Mouse (Mus musculus) heart, postnatal 0 days (tissue): ENCODE measurements around the gene Rbm3. TPM values are rescaled to one million over a fixed set of nuclear protein-coding genes. Genes with fewer than 3 reads are reported as not detected.

Experiments
- ATAC-seq: fragments of 200-750 bp; cut with Nextera tagmentation; 2 replicates; pipeline ENCODE4 v1.8.0; 2017; ENCODE audit warnings: low read depth, moderate number of reproducible peaks, moderate library complexity; ENCODE audit not compliant: insufficient read depth
- DNase-seq: peaks from one replicate; pipeline ENCODE4 v3.0.0-alpha.2; 2016; ENCODE audit warnings: low spot score
- H3K27ac ChIP-seq: fragments of 300-500 bp; sonication (generic); 2 replicates; pipeline ENCODE4 v1.5.1; 2014; ENCODE audit warnings: low read depth, mild to moderate bottlenecking
- H3K27me3 ChIP-seq: fragments of 300-500 bp; sonication (generic); 2 replicates; pipeline ENCODE4 v1.6.1; 2014; ENCODE audit warnings: low read length, mixed read lengths; ENCODE audit not compliant: control insufficient read depth, insufficient read depth
- H3K36me3 ChIP-seq: fragments of 300-500 bp; sonication (generic); replicated peaks from 2 replicates; pipeline ENCODE4 v1.6.1; 2014; ENCODE audit warnings: low read length, mixed read lengths; ENCODE audit not compliant: control insufficient read depth, insufficient read depth
- H3K4me1 ChIP-seq: fragments of 300-500 bp; sonication (generic); 2 replicates; pipeline ENCODE4 v1.6.1; 2014; ENCODE audit warnings: antibody characterized with exemption; ENCODE audit not compliant: control insufficient read depth, insufficient read depth
- H3K4me2 ChIP-seq: fragments of 300-500 bp; sonication (generic); 2 replicates; pipeline ENCODE4 v1.6.1; 2014; ENCODE audit warnings: low read depth, mild to moderate bottlenecking, low read length, moderate library complexity
- H3K4me3 ChIP-seq: fragments of 300-500 bp; sonication (generic); 2 replicates; pipeline ENCODE4 v1.5.1; 2014; ENCODE audit warnings: low read depth, low read length
- H3K9ac ChIP-seq: fragments of 300-500 bp; sonication (generic); replicated peaks from 2 replicates; pipeline ENCODE4 v1.6.1; 2014; ENCODE audit warnings: low read depth, low read length, mixed read lengths
- H3K9me3 ChIP-seq: fragments of 300-500 bp; sonication (generic); replicated peaks from 2 replicates; pipeline ENCODE4 v1.6.1; 2016; ENCODE audit warnings: low read length; ENCODE audit not compliant: control insufficient read depth
- CTCF ChIP-seq: IDR thresholded peaks from 2 replicates; pipeline ENCODE4 v1.5.1; 2016; ENCODE audit warnings: antibody characterized with exemption, control low read depth, low read depth
- EP300 ChIP-seq: IDR thresholded peaks from 2 replicates; pipeline ENCODE4 v1.6.1; 2016; ENCODE audit warnings: antibody characterized with exemption, low read depth
- WGBS: fragments of 180-500 bp; shearing (Covaris S2); extraction: QIAGEN DNeasy Blood & Tissue Kit; methylation state at CpG from one replicate; pipeline ENCODE4 v1.1.7; 2014; 5-methylcytosine and 5-hydroxymethylcytosine counted together
- polyA plus RNA-seq: library from polyadenylated mRNA; unstranded; fragments of >200 nt; fragmentation: Nextera tagmentation; extraction: Ambion mirVana; gene quantifications from 2 replicates; pipeline ENCODE4 v1.2.1, GENCODE M21; 2015
- total RNA-seq: library from RNA; depleted of rRNA; stranded (reverse); fragments of >200 nt; gene quantifications from 2 replicates; pipeline ENCODE4 v1.2.3, GENCODE M21; 2014; ENCODE audit warnings: low replicate concordance

The Rbm3 gene
- total and polyA plus RNA-seq, 2 experiments from 2014 or later = 439 to 551 TPM

DNA sequence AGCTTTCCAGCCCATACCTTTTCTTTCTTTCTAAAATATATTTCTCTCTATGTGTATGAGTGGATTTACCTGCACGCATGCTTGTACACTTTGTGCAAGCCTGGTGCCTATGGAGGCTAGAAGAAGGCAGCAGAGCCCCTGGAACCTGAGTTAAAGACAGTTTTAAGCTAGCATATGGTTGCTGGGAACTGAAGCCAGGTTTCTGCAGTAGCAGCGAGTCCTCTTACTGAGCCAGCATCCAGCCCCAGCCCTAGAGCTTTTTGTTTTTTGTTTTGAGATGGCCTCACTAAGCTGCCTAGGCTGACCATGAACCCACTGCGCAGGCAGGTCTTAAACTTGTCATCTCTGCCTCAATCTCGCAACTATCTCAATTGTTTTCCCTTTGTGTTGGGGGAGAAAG, 18.8 kb upstream of the Rbm3 start:
- 75% methylated on average over 4 of the region's 4 CpGs for WGBS
- TF ChIP-seq EP300 = no peak
- no peak for TF ChIP-seq CTCF
- Histone ChIP-seq H3K36me3 (0 out of 2 replicates have a peak, but pooled peaks cover under 1% of the 10 kb centered on the region), H3K9ac (no peak overlapping the region), H3K27me3 (no peaks in the 10 kb centered on the region), H3K27ac (no peak overlapping the region), H3K4me3 (no peak overlapping the region), H3K4me1 (no peaks in the 10 kb centered on the region), H3K9me3 (no peaks in the 10 kb centered on the region), H3K4me2 (no peak overlapping the region)
- DNase-seq (no peak), ATAC-seq (no peak)

GRCm38 (mm10) chrX:8163076-8163475, 17.4 kb upstream of the Rbm3 start:
- 67% methylated on average over 5 of the region's 5 CpGs for WGBS
- Histone ChIP-seq H3K4me3 (no peak overlapping the region), H3K4me2 (no peak overlapping the region), H3K27me3 (no peaks in the 10 kb centered on the region), H3K36me3 (0 out of 2 replicates have a peak, but pooled peaks cover 5% of the 10 kb centered on the region), H3K9me3 (no peaks in the 10 kb centered on the region), H3K4me1 (no peaks in the 10 kb centered on the region), H3K9ac (no peak overlapping the region), H3K27ac (peak overlapping the region; percentile 61; the same call in 1 of the 2 replicates)
- ATAC-seq (no peak), DNase-seq (peak; percentile 24)
- TF ChIP-seq CTCF (no peak), EP300 (no peak)

- peak overlapping the region; percentile 67 for H3K4me2 ChIP-seq
- peaks cover 24% of the 10 kb centered on the region for H3K36me3 ChIP-seq
- H3K9me3 ChIP-seq = no peaks in the 10 kb centered on the region
- TF ChIP-seq EP300 (no peak), CTCF (no peak)
- no peak overlapping the region for H3K9ac ChIP-seq
- DNase-seq = no peak
- H3K27ac ChIP-seq = no peak overlapping the region
- no peak for ATAC-seq
- H3K4me1 ChIP-seq = no peaks in the 10 kb centered on the region
- no peaks in the 10 kb centered on the region for H3K27me3 ChIP-seq
- peak overlapping the region; percentile 62 for H3K4me3 ChIP-seq
- 59% methylated on average over 7 of the region's 7 CpGs for WGBS
These were observed 1.9 kb downstream of the Rbm3 start for GRCm38 (mm10) chrX:8143750-8144149.

GRCm38 (mm10) chrX:8142948-8143347, 2.7 kb downstream of the Rbm3 start:
- TF ChIP-seq EP300 (no peak), CTCF (no peak)
- Histone ChIP-seq H3K4me2 (no peak overlapping the region), H3K9ac (no peak overlapping the region), H3K27ac (no peak overlapping the region), H3K36me3 (peaks cover 30% of the 10 kb centered on the region), H3K4me1 (no peaks in the 10 kb centered on the region), H3K9me3 (no peaks in the 10 kb centered on the region), H3K27me3 (no peaks in the 10 kb centered on the region), H3K4me3 (no peak overlapping the region)
- WGBS = 60% methylated on average over 7 of the region's 7 CpGs
- DNase-seq = no peak
- ATAC-seq = no peak

- H3K9ac ChIP-seq = no peak overlapping the region
- no peak for TF ChIP-seq CTCF
- TF ChIP-seq EP300 = no peak
- no peak overlapping the region for H3K4me2 ChIP-seq
- no peak overlapping the region for H3K4me3 ChIP-seq
- ATAC-seq (no peak), DNase-seq (no peak)
- peaks cover 30% of the 10 kb centered on the region for H3K36me3 ChIP-seq
- no peaks in the 10 kb centered on the region for H3K9me3 ChIP-seq
- no peaks in the 10 kb centered on the region for H3K4me1 ChIP-seq
- H3K27ac ChIP-seq = no peak overlapping the region
- 59% methylated on average over 3 of the region's 3 CpGs for WGBS
- no peaks in the 10 kb centered on the region for H3K27me3 ChIP-seq
These were observed 4.6 kb downstream of the Rbm3 start for GRCm38 (mm10) chrX:8141058-8141457.

- H3K4me1 ChIP-seq = no peaks in the 10 kb centered on the region
- peaks cover 30% of the 10 kb centered on the region for H3K36me3 ChIP-seq
- H3K9ac ChIP-seq = no peak overlapping the region
- H3K4me3 ChIP-seq = no peak overlapping the region
- TF ChIP-seq EP300 (no peak), CTCF (no peak)
- DNase-seq = no peak
- no peak overlapping the region for H3K27ac ChIP-seq
- no peaks in the 10 kb centered on the region for H3K9me3 ChIP-seq
- H3K4me2 ChIP-seq = no peak overlapping the region
- WGBS = 89% methylated on average over 2 of the region's 2 CpGs
- no peak for ATAC-seq
- no peaks in the 10 kb centered on the region for H3K27me3 ChIP-seq
These were observed 5.2 kb downstream of the Rbm3 start for GRCm38 (mm10) chrX:8140446-8140845.
